Mouse (Mus musculus): ENCODE measurements around the gene Depdc1b.

The Depdc1b gene

DNA sequence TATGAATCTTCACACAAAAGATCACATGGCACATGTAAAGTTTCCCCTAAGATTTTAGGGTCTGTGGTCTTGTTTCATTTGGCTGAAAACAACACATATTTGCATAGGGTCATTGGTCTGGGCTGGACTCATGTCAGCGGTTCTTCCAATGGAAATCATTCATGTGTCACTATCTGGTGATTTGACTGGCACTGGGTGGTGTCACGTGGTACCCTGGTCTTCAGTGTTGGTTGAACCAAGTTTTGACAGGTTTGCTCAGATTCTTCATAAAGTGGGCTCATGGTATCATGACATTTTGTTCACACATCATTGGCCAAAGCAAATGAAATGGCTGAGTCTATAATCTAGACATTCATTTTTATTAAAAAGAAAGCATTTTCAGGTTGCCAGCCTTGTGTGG, 1.3 kb downstream of the Depdc1b start:
- no peak for DNase-seq (ENCODE audit: low spot score)

- no peak for DNase-seq (ENCODE audit: low spot score)
Measured at GRCm38 (mm10) chr13:108319028-108319427, 2.9 kb downstream of the Depdc1b start.

- DNase-seq (ENCODE audit: low spot score) = no peak
Measured at GRCm38 (mm10) chr13:108320216-108320615, 4.1 kb downstream of the Depdc1b start.

DNA sequence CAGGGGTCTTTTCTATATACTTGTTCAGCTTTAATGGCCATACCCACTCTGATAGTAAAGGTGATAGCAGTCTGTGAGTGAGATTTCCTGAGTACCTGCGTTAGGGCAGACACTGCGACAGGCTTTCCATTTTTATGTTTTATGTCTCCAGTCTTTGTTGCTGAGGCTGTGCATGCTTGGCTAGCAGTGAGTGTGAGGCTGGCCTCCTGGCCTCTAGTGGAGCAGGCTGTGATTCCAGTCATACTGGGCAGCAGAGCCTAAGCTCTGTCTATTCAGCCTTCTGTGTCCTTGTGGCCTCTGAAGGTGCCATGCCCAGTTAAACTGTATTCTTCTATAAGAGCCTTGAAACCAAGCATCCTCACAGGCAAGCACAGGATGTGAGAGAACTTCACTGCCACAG, 6.3 kb downstream of the Depdc1b start:
- no peak for DNase-seq (ENCODE audit: low spot score)

- no peak for DNase-seq (ENCODE audit: low spot score)
Measured at GRCm38 (mm10) chr13:108323317-108323716, 7.2 kb downstream of the Depdc1b start.

DNA sequence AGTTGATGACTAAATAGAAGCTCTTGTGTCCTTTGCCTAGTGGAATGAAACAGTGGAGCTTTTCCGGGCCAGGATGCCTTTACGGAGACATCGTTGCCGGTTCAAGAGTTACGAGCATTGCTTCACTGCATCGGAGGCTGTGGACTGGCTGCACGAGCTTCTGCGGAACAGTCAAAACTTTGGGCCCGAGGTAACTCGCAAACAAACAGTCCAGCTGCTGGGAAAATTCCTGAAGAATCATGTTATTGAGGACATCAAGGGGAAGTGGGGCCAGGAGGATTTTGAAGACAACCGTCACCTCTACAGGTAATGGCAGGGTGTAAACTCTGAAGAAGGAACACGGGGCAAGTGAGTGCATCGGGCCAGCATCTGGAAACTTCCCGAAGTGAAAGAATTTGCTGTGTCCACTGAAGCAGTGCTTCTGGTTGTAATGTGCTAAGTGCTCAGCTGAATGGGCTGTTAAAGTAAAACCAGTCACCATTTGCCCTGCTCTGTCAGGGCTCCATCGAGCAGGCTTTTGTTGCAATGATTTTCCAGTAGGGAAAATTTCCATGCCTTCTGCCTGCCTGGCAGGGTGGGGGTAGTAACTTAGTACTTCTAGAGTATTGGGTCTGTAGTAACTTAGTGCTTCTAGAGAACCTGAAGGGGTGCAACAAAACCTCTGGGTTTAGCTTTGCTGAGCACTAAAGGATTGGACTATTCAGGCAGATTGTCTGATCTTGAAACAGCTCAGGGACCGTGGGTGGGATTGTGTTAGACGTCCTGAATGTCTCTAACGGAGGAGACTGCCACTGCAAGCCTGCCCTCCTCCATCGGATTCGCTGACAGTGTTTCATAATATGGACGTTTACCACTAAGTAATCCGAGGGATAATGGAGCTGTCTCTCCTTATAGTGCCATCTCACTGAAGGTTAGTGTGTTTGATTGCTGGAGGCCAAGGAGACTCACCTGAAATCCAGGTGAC, 8.0 kb downstream of the Depdc1b start:
- no peak for DNase-seq (ENCODE audit: low spot score)

GRCm38 (mm10) chr13:108325871-108326270, 9.7 kb downstream of the Depdc1b start:
- DNase-seq (ENCODE audit: low spot score) = no peak

DNA sequence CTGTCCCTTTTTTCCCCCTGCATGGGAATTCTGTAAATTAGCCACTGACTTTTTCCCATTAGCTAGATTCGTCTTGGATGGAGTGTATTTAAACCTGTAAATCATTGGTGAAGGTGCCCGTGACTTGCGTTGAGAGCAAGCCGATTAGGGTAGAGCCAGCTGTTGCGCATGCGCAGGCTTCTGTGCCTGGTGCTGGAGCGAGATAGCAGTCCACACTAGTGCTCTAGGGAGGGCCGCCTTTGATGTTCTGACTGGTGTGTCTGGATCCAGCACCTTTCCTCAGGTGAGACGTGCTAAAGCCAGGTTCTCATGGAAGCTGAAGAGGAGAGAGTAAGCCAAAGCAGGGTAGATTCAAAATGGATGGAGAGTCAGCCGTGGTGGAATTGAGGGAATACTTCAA, 10.2 kb downstream of the Depdc1b start:
- DNase-seq (ENCODE audit: low spot score) = no peak

- DNase-seq (ENCODE audit: low spot score) = no peak
Measured at GRCm38 (mm10) chr13:108327047-108327446, 10.9 kb downstream of the Depdc1b start.

- DNase-seq (ENCODE audit: low spot score) = no peak
Measured at GRCm38 (mm10) chr13:108328406-108329180, 12.5 kb downstream of the Depdc1b start.

GRCm38 (mm10) chr13:108329693-108330092, 13.6 kb downstream of the Depdc1b start:
- peak; percentile 27 for DNase-seq (ENCODE audit: low spot score)

GRCm38 (mm10) chr13:108335257-108336003, 19.3 kb downstream of the Depdc1b start:
- no peak for DNase-seq (ENCODE audit: low spot score)

DNA sequence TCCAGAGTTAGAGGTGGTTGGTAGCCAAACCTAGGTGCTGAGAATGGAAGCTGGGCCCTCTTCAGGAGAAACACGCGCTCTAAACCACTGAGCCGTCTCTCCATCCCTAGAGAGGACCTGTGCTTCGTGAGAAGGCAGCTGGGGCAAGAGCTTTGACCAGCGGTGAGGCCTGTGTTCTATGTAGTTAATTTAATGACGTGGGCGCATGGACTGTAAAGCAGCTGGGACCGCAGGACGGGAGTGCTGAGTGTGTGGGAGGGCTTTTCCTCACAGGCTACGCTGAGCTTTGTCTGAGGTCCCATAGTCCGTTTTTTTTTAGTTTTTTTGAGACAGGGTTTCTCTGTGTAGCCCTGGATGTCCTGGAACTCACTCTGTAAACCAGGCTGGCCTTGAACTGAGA, 20.1 kb downstream of the Depdc1b start:
- DNase-seq (ENCODE audit: low spot score) = no peak

- DNase-seq (ENCODE audit: low spot score) = no peak
Measured at GRCm38 (mm10) chr13:108337340-108337739, 21.2 kb downstream of the Depdc1b start.

DNA sequence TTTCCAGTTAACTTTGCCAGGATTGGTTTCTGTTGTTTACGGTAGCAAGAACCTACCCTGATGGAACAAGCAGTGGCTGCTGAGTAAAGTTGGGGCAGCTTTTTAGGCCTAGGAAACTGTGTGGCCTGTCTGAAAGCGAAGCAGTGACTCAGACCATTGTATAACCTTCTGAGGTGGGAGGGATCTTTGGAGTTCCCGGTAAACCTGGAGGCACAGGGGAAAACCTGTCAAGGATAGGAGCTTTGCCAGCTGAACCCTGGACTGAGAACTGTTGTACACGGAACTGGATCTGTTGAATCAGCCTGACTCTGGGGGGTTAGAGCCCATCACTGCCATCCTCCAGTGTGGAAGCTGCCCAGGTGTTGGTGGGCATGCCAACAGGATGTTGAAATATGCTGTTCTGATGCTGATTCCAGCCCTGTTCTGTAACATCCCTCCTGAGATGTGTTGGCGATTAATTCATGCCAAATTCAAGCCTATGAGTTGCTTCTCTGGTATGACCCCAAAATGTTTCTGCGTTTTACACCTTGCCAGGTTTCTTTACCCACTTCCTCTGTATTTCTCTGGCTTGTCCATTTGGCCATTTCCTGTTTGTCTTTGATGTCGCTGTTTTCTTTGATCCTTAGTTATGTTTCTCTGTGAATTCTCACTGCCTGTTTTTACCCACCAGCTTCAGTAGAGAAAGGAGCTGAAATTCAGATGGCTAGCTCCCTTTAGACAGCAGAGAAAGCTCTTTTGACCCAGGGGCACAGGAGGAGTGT, 22.1 kb downstream of the Depdc1b start:
- DNase-seq (ENCODE audit: low spot score) = no peak

GRCm38 (mm10) chr13:108339907-108340596, 23.9 kb downstream of the Depdc1b start:
- no peak for DNase-seq (ENCODE audit: low spot score)

DNA sequence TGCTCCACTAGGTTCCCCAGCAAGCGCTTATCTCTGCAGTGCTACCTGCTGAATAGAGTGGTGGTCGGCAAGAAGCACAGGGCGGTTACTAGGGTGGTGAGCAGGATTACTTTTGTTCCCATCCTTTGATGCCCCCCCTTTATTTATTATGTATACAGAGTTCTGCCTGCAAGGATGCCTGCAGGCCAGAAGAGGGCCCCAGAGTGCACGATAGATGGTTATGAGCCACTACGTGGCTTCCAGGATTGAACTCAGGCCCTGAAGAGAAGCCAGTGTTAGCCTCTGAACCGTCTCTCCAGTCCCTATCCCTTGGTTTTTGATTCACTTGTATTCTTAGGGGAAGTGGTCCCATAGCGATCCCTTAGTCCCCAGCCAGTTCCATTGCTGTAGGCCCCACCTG, 25.5 kb downstream of the Depdc1b start:
- no peak for DNase-seq (ENCODE audit: low spot score)

DNA sequence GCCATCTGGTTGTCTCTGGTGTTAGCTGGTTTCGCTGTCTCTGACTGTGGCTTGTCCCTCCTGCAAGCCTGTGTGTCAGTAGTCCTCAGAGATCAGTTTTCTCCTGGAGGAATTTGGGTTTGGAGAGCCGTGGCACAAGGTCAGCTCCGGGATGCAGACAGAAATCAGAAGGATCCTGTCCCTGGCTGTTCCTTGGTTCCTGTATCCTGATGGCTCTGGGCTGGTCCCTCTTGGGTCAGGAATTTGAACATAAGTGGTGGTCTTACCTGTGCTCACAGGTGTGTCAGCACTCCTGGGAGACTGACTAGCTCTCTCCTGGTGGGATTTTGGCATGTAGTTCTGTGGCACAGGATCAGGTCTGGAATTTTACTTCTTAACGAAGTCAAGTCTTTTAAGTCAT, 29.6 kb downstream of the Depdc1b start:
- no peak for DNase-seq (ENCODE audit: low spot score)

- no peak for DNase-seq (ENCODE audit: low spot score)
Measured at GRCm38 (mm10) chr13:108347016-108347415, 30.9 kb downstream of the Depdc1b start.

DNA sequence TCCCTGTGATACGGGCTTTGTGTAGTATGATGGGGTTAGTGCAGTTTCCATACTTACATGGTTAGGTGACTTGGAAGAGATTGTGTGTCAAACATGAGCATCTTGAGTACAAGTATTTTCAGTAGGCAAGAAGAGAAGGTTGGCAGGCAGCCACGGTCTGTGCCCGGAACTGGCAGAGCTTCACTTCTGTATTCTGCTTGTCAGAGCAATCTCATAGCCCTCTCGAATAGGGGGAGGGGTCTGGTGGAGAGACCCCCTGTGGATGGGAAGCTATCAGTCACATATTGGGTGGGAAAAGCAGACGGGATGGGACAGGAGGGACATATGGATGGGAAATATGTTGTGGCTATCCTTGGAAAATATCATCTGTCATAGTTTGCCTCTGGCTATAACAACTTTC, 33.5 kb downstream of the Depdc1b start:
- DNase-seq (ENCODE audit: low spot score) = no peak

DNA sequence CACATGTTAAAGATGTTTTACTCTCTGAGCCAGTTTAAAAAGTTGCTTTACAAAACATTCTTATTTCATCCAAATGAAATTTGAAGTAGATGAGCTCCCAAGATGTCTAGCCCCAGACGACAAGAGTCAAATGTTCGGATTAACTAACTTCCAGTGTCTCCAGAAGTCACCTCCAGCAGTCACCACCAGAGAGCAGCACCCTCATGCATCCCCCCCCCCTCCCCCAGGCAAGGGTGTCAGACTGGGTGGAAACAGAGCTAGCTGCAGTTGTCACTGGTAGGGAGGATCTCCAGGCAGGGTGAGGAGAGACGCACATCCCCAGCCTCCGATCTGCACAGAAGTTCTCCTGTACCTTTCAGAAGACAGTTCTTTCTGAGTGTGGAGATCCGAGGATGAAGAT, 37.6 kb downstream of the Depdc1b start:
- DNase-seq (ENCODE audit: low spot score) = no peak
